Mouse (Mus musculus) heart, embryonic 16.5 days (tissue): ENCODE measurements around the gene Mcts2. TPM values are rescaled to one million over a fixed set of nuclear protein-coding genes. Genes with fewer than 3 reads are reported as not detected.

Source experiments
- ATAC-seq: fragments of 200-750 bp; cut with Nextera tagmentation; replicated peaks from 2 replicates; pipeline ENCODE4 v1.8.0; 2017; ENCODE audit warnings: moderate number of reproducible peaks; ENCODE audit not compliant: insufficient read depth, low FRiP score; ENCODE audit errors: extremely low read depth
- H3K27ac ChIP-seq: fragments of 300-500 bp; sonication (generic); 2 replicates; pipeline ENCODE4 v1.5.1; 2014; ENCODE audit warnings: mild to moderate bottlenecking, low read length, control low read depth, moderate library complexity
- H3K27me3 ChIP-seq: fragments of 300-500 bp; sonication (generic); 2 replicates; pipeline ENCODE4 v1.6.1; 2014; ENCODE audit warnings: low read length, mixed read lengths; ENCODE audit not compliant: control insufficient read depth, insufficient read depth
- H3K36me3 ChIP-seq: fragments of 300-500 bp; sonication (generic); 2 replicates; pipeline ENCODE4 v1.6.1; 2014; ENCODE audit not compliant: control insufficient read depth, insufficient read depth
- H3K4me1 ChIP-seq: fragments of 300-500 bp; sonication (generic); 2 replicates; pipeline ENCODE4 v1.6.1; 2014; ENCODE audit warnings: low read length, mixed read lengths; ENCODE audit not compliant: control insufficient read depth, insufficient read depth
- H3K4me2 ChIP-seq: fragments of 300-500 bp; sonication (generic); 2 replicates; pipeline ENCODE4 v1.6.1; 2014; ENCODE audit warnings: low read depth, mild to moderate bottlenecking, control low read depth, low read length
- H3K4me3 ChIP-seq: fragments of 300-500 bp; sonication (generic); 2 replicates; pipeline ENCODE4 v1.5.1; 2014; ENCODE audit warnings: mild to moderate bottlenecking, control low read depth, low read length
- H3K9ac ChIP-seq: fragments of 300-500 bp; sonication (generic); 2 replicates; pipeline ENCODE4 v1.6.1; 2014; ENCODE audit warnings: low read length, control low read depth
- H3K9me3 ChIP-seq: fragments of 300-500 bp; sonication (generic); replicated peaks from 2 replicates; pipeline ENCODE4 v1.6.1; 2016; ENCODE audit warnings: low read length; ENCODE audit not compliant: control insufficient read depth
- WGBS: fragments of 180-500 bp; shearing (Covaris S2); extraction: QIAGEN DNeasy Blood & Tissue Kit; methylation state at CpG from one replicate; pipeline ENCODE4 v1.1.7; 2014; 5-methylcytosine and 5-hydroxymethylcytosine counted together
- polyA plus RNA-seq: library from polyadenylated mRNA; unstranded; fragments of >200 nt; fragmentation: Nextera tagmentation; extraction: Ambion mirVana; gene quantifications from 2 replicates; pipeline ENCODE4 v1.2.1, GENCODE M21; 2015

Gene Mcts2
- polyA plus RNA-seq, 1 experiment from 2014 or later, result 18.9 TPM

DNA sequence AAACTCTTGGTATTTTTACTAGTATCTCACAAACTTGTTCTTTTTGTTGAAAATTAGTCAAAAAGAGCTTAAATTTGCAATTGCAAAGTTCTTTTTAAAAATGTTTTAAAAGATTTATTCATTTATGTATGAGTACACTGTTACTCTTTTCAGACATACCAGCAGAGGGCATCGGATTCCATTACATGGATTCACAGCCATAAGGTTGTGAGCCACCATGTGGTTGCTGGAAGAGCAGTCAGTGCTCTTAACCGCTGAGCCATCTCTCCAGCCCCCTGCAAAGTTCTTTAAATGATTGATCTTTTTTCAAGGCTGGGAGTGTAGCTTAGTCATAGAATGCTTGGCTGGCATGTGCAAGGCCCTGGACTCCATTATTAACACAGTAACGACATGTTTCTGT lies 8.5 kb upstream of the Mcts2 start:
- peaks cover 24% of the 10 kb centered on the region for H3K4me1 ChIP-seq
- H3K27me3 ChIP-seq, result no peaks in the 10 kb centered on the region
- H3K36me3 ChIP-seq, result peaks cover 49% of the 10 kb centered on the region
- H3K9me3 ChIP-seq, result no peaks in the 10 kb centered on the region
- no peak for ATAC-seq
- H3K4me2 ChIP-seq, result no peak overlapping the region
- 51% methylated on average over 3 of the region's 3 CpGs for WGBS
- H3K9ac ChIP-seq, result no peak overlapping the region
- H3K4me3 ChIP-seq, result no peak overlapping the region
- H3K27ac ChIP-seq, result no peak overlapping the region

DNA sequence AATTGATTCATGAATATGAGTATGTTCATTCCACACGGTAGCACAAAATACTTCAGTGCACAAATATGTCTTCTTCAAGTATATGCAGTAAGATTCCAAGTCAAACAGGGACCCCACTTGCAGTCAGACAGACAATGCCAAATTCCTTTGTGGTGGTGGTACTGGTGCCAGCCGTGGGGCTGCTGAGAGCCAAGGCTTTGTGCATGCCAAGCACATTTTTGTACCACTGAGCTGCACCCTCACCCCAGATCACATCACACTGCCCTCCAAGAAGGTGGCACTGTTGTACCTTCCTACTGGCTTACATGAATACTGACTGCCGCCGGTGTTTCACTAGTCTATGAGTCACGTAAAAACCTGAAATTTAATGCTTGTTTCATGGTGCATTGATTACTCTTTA lies 7.9 kb upstream of the Mcts2 start:
- Histone ChIP-seq H3K4me3 (no peak overlapping the region), H3K9me3 (no peaks in the 10 kb centered on the region), H3K4me1 (peaks cover 21% of the 10 kb centered on the region), H3K9ac (no peak overlapping the region), H3K27me3 (no peaks in the 10 kb centered on the region), H3K27ac (no peak overlapping the region), H3K4me2 (no peak overlapping the region), H3K36me3 (peaks cover 54% of the 10 kb centered on the region)
- WGBS, result 89% methylated on average over 5 of the region's 5 CpGs
- no peak for ATAC-seq

GRCm38 (mm10) chr2:152679701-152680355 lies 7.0 kb upstream of the Mcts2 start:
- Histone ChIP-seq H3K4me1 (peaks cover 18% of the 10 kb centered on the region), H3K9ac (no peak overlapping the region; the same call in 1 of the 2 replicates), H3K4me2 (no peak overlapping the region), H3K4me3 (no peak overlapping the region), H3K36me3 (peaks cover 62% of the 10 kb centered on the region), H3K27me3 (no peaks in the 10 kb centered on the region), H3K9me3 (no peaks in the 10 kb centered on the region), H3K27ac (no peak overlapping the region; the same call in 1 of the 2 replicates)
- no peak for ATAC-seq
- WGBS, result 73% methylated on average over 8 of the region's 8 CpGs

- Histone ChIP-seq H3K4me3 (no peak overlapping the region), H3K9me3 (peaks cover 3% of the 10 kb centered on the region; the same call in 1 of the 2 replicates), H3K9ac (no peak overlapping the region), H3K27me3 (no peaks in the 10 kb centered on the region), H3K27ac (no peak overlapping the region), H3K4me1 (peaks cover 21% of the 10 kb centered on the region), H3K36me3 (peaks cover 76% of the 10 kb centered on the region), H3K4me2 (no peak overlapping the region)
- 89% methylated on average over 5 of the region's 5 CpGs for WGBS
- no peak for ATAC-seq
Measured at GRCm38 (mm10) chr2:152683086-152683485, 3.7 kb upstream of the Mcts2 start.

GRCm38 (mm10) chr2:152686399-152686798 lies 436 bp upstream of the Mcts2 start:
- peaks cover 63% of the 10 kb centered on the region for H3K36me3 ChIP-seq
- H3K27me3 ChIP-seq, result no peaks in the 10 kb centered on the region
- peak overlapping the region; percentile 55 for H3K9ac ChIP-seq
- 52% methylated on average over 12 of the region's 12 CpGs for WGBS
- H3K4me2 ChIP-seq, result peak overlapping the region; percentile 51
- no peak for ATAC-seq
- 0 out of 2 replicates have a peak, but pooled peaks cover 6% of the 10 kb centered on the region for H3K4me1 ChIP-seq
- H3K9me3 ChIP-seq, result peaks cover 3% of the 10 kb centered on the region; the same call in 1 of the 2 replicates
- H3K4me3 ChIP-seq, result peak overlapping the region; percentile 62
- peak overlapping the region; percentile 58 for H3K27ac ChIP-seq

- no peak for ATAC-seq
- Histone ChIP-seq H3K4me3 (no peak overlapping the region), H3K27ac (no peak overlapping the region), H3K4me1 (peaks cover 13% of the 10 kb centered on the region), H3K9me3 (0 out of 2 replicates have a peak, but pooled peaks cover 2% of the 10 kb centered on the region), H3K27me3 (no peaks in the 10 kb centered on the region), H3K4me2 (no peak overlapping the region), H3K9ac (no peak overlapping the region), H3K36me3 (peaks cover 25% of the 10 kb centered on the region)
- 74% methylated on average over 7 of the region's 7 CpGs for WGBS
Measured at GRCm38 (mm10) chr2:152691564-152692217, 4.9 kb downstream of the Mcts2 start.

- H3K36me3 ChIP-seq, result peaks cover 23% of the 10 kb centered on the region
- peak overlapping the region; percentile 45 for H3K27ac ChIP-seq
- peak overlapping the region; percentile 58 for H3K9ac ChIP-seq
- no peaks in the 10 kb centered on the region for H3K27me3 ChIP-seq
- H3K9me3 ChIP-seq, result no peaks in the 10 kb centered on the region
- H3K4me1 ChIP-seq, result peaks cover 13% of the 10 kb centered on the region
- peak overlapping the region; percentile 56 for H3K4me2 ChIP-seq
- peak overlapping the region; percentile 30 for H3K4me3 ChIP-seq
- 13% methylated on average over 9 of the region's 9 CpGs for WGBS
- no peak for ATAC-seq
Measured at GRCm38 (mm10) chr2:152693233-152693632, 6.4 kb downstream of the Mcts2 start.

- Histone ChIP-seq H3K36me3 (peaks cover 21% of the 10 kb centered on the region), H3K27me3 (no peaks in the 10 kb centered on the region), H3K9me3 (no peaks in the 10 kb centered on the region), H3K4me3 (peak overlapping the region; percentile 30; the same call in 1 of the 2 replicates), H3K27ac (peak overlapping the region; percentile 45), H3K4me2 (peak overlapping the region; percentile 56), H3K4me1 (peaks cover 13% of the 10 kb centered on the region), H3K9ac (peak overlapping the region; percentile 58)
- ATAC-seq, result no peak
- WGBS, result 90% methylated on average over 13 of the region's 13 CpGs
Measured at GRCm38 (mm10) chr2:152693735-152694134, 6.9 kb downstream of the Mcts2 start.

DNA sequence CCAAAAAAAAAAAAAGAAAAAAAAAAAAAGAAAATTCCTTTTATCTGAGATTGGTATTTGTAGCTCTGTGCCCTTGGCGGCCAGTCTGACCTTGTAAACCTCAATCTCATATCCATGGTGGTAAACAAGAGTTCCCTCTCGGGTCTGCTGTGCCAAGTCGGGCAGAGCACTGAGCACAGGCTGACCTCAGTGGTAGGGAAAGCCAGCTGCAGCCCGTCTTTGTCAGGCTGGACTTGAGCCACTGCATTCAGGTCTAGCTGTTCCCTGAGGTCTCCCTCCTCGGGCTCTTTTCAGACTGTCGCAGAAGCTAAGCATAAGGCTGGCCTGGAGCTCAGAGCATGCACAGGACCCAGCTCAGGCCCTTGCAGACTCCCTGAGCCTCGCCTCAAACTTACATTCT lies 7.9 kb downstream of the Mcts2 start:
- peaks cover 19% of the 10 kb centered on the region for H3K36me3 ChIP-seq
- no peak for ATAC-seq
- H3K4me3 ChIP-seq, result no peak overlapping the region
- no peak overlapping the region for H3K4me2 ChIP-seq
- WGBS, result 47% methylated on average over 7 of the region's 7 CpGs
- H3K9ac ChIP-seq, result no peak overlapping the region; the same call in 1 of the 2 replicates
- no peaks in the 10 kb centered on the region for H3K9me3 ChIP-seq
- H3K27ac ChIP-seq, result peak overlapping the region; percentile 55
- H3K27me3 ChIP-seq, result no peaks in the 10 kb centered on the region
- peaks cover 13% of the 10 kb centered on the region for H3K4me1 ChIP-seq
